Mouse (Mus musculus) CH12.LX (cell line): Measurements from ENCODE around the gene Sord. TPM values are rescaled to one million over a fixed set of nuclear protein-coding genes. Genes with fewer than 3 reads are reported as not detected.

ENCODE experiments used
- DNase-seq: peaks from one replicate; pipeline ENCODE4 v3.0.0-alpha.2; 2013; ENCODE audit errors: extremely low read depth
- H3K27ac ChIP-seq: 2 replicates; pipeline ENCODE4 v1.5.1; 2012; ENCODE audit warnings: low read depth, mild to moderate bottlenecking, control low read depth, moderate library complexity; ENCODE audit not compliant: insufficient read depth
- H3K27me3 ChIP-seq: replicated peaks from 2 replicates; pipeline ENCODE3; 2012; ENCODE audit warnings: inconsistent platforms
- H3K36me3 ChIP-seq, 2 experiments: replicated peaks in 1 of 2; 2 replicates each; pipeline versions ENCODE3 to v1.6.1; 2012; ENCODE audit warnings: inconsistent platforms in 1 of 2, low read length in 1 of 2, mild to moderate bottlenecking in 1 of 2, mixed read lengths in 1 of 2, moderate library complexity in 1 of 2; ENCODE audit not compliant: control insufficient read depth in 1 of 2, insufficient read depth in 1 of 2
- H3K4me1 ChIP-seq, 2 experiments: 2 replicates each; pipeline ENCODE4 v1.6.1; 2012; ENCODE audit warnings: inconsistent platforms in 1 of 2, moderate library complexity in 1 of 2; ENCODE audit not compliant: insufficient read depth in 2 of 2, control insufficient read depth in 1 of 2
- H3K4me2 ChIP-seq: 2 replicates; pipeline ENCODE4 v1.6.1; 2012; ENCODE audit warnings: low read depth, mild to moderate bottlenecking, control low read depth; ENCODE audit not compliant: poor library complexity, insufficient read depth, severe bottlenecking
- H3K4me3 ChIP-seq, 3 experiments: fragments of 150-350 bp in 1 of 3; sonication (generic) in 1 of 3; replicated peaks in 1 of 3; 2 replicates each; pipeline versions ENCODE3 to v1.5.1; 2011 to 2012; ENCODE audit warnings: low read depth in 2 of 3, low read length in 2 of 3, mild to moderate bottlenecking in 2 of 3, moderate library complexity in 2 of 3, control low read depth in 1 of 3, improper control_type of control experiment in 1 of 3, inconsistent platforms in 1 of 3, mixed read lengths in 1 of 3; ENCODE audit not compliant: poor library complexity in 1 of 3
- H3K79me2 ChIP-seq: replicated peaks from 2 replicates; pipeline ENCODE4 v1.6.1; 2012; ENCODE audit warnings: mild to moderate bottlenecking, moderate library complexity; ENCODE audit not compliant: control insufficient read depth, poor library complexity, insufficient read depth, severe bottlenecking; ENCODE audit errors: extremely low read depth
- H3K9ac ChIP-seq: 2 replicates; pipeline ENCODE4 v1.6.1; 2012; ENCODE audit warnings: low read depth, mild to moderate bottlenecking, control low read depth, moderate library complexity; ENCODE audit not compliant: insufficient read depth
- H3K9me3 ChIP-seq: replicated peaks from 2 replicates; pipeline ENCODE3; 2012; ENCODE audit warnings: low read length, inconsistent platforms, mixed read lengths
- BHLHE40 ChIP-seq: IDR thresholded peaks from 2 replicates; pipeline ENCODE4 v1.6.1; 2011; ENCODE audit warnings: mild to moderate bottlenecking, low read depth, low read length, improper control_type of control experiment
- CHD1 ChIP-seq: IDR thresholded peaks from 2 replicates; pipeline ENCODE4 v1.6.1; 2012; ENCODE audit warnings: low read depth, low read length, improper control_type of control experiment, inconsistent platforms
- CTCF ChIP-seq, 2 experiments: IDR thresholded peaks in 1 of 2; conservative IDR thresholded peaks in 1 of 2; 2 replicates each; pipeline ENCODE4 v1.5.1; 2011 to 2012; ENCODE audit warnings: low read depth in 2 of 2, low read length in 2 of 2, improper control_type of control experiment in 1 of 2, inconsistent platforms in 1 of 2, mild to moderate bottlenecking in 1 of 2, moderate library complexity in 1 of 2
- E2F4 ChIP-seq: IDR thresholded peaks from 2 replicates; pipeline ENCODE4 v1.6.1; 2011; ENCODE audit warnings: low read depth, low read length, improper control_type of control experiment; ENCODE audit not compliant: insufficient replicate concordance
- EP300 ChIP-seq: IDR thresholded peaks from 2 replicates; pipeline ENCODE4 v1.6.1; 2011; ENCODE audit warnings: low read length, improper control_type of control experiment
- JUND ChIP-seq: conservative IDR thresholded peaks from 2 replicates; pipeline ENCODE4 v1.6.1; 2011; ENCODE audit warnings: low read depth, low read length, improper control_type of control experiment
- MAZ ChIP-seq: IDR thresholded peaks from 2 replicates; pipeline ENCODE4 v1.6.1; 2012; ENCODE audit warnings: low read depth, mild to moderate bottlenecking, inconsistent platforms, low read length, improper control_type of control experiment, moderate library complexity
- MEF2A ChIP-seq: IDR thresholded peaks from 2 replicates; pipeline ENCODE4 v1.6.1; 2014; ENCODE audit warnings: low read depth, mild to moderate bottlenecking, inconsistent platforms, low read length, improper control_type of control experiment, borderline replicate concordance
- MXI1 ChIP-seq: IDR thresholded peaks from 2 replicates; pipeline ENCODE4 v1.6.1; 2011; ENCODE audit warnings: mild to moderate bottlenecking, low read depth, low read length, improper control_type of control experiment
- MYC ChIP-seq: IDR thresholded peaks from 2 replicates; pipeline ENCODE4 v1.6.1; 2011; ENCODE audit warnings: low read depth, mild to moderate bottlenecking, improper control_type of control experiment, low read length
- NELFE ChIP-seq: IDR thresholded peaks from 2 replicates; pipeline ENCODE4 v1.6.1; 2011; ENCODE audit warnings: low read depth, low read length, improper control_type of control experiment
- NRF1 ChIP-seq: IDR thresholded peaks from 2 replicates; pipeline ENCODE4 v1.6.1; 2014; ENCODE audit warnings: low read depth, mild to moderate bottlenecking, inconsistent platforms, low read length, improper control_type of control experiment, moderate library complexity
- PAX5 ChIP-seq: IDR thresholded peaks from 2 replicates; pipeline ENCODE4 v1.6.1; 2012; ENCODE audit warnings: low read length, inconsistent platforms, mixed read lengths
- SIN3A ChIP-seq: IDR thresholded peaks from 2 replicates; pipeline ENCODE4 v1.6.1; 2012; ENCODE audit warnings: low read length, improper control_type of control experiment, inconsistent platforms
- SMC3 ChIP-seq: IDR thresholded peaks from 2 replicates; pipeline ENCODE4 v1.6.1; 2011; ENCODE audit warnings: low read depth, low read length, improper control_type of control experiment
- TCF12 ChIP-seq: IDR thresholded peaks from 2 replicates; pipeline ENCODE4 v1.6.1; 2014; ENCODE audit warnings: low read depth, mild to moderate bottlenecking, inconsistent platforms, low read length, improper control_type of control experiment
- UBTF ChIP-seq: IDR thresholded peaks from 2 replicates; pipeline ENCODE4 v1.6.1; 2012; ENCODE audit warnings: low read depth, mild to moderate bottlenecking, inconsistent platforms, low read length, improper control_type of control experiment, moderate library complexity
- USF2 ChIP-seq: conservative IDR thresholded peaks from 2 replicates; pipeline ENCODE4 v1.6.1; 2011; ENCODE audit warnings: low read depth, low read length, improper control_type of control experiment
- ZC3H11A ChIP-seq: IDR thresholded peaks from 2 replicates; pipeline ENCODE4 v1.6.1; 2012; ENCODE audit warnings: low read depth, mild to moderate bottlenecking, inconsistent platforms, low read length, improper control_type of control experiment
- ZKSCAN1 ChIP-seq: IDR thresholded peaks from 2 replicates; pipeline ENCODE4 v1.6.1; 2012; ENCODE audit warnings: low read depth, inconsistent platforms, low read length, improper control_type of control experiment, borderline replicate concordance
- dilution Hi-C: fragments of 300-500 bp; cut with MboI; formaldehyde crosslinking; loops from 2 replicates; pipeline ENCODE4 v1.14.3; 2020; ENCODE audit warnings: low sequenced_read_pairs; ENCODE audit not compliant: extremely low pct_unique_long_range_greater_than_20kb, extremely low pct_ligation_motif_present
- in situ Hi-C: fragments of 300-500 bp; cut with MboI; formaldehyde crosslinking; loops from 3 replicates; pipeline ENCODE4 v1.14.3; 2019; ENCODE audit warnings: low sequenced_read_pairs, low pct_ligation_motif_present, low pct_unique_long_range_greater_than_20kb, mixed read lengths
- polyA plus RNA-seq: library from polyadenylated mRNA; unstranded; fragments of >175 nt; gene quantifications from 2 replicates; pipeline ENCODE4 v1.2.1, GENCODE M21; 2012; ENCODE audit warnings: low read depth; ENCODE audit not compliant: insufficient read length
- total RNA-seq, 2 experiments: library from RNA; depleted of rRNA; stranded (reverse); fragments of 300-350 nt in 1 of 2; fragments of >200 nt in 1 of 2; gene quantifications; 2 replicates each; pipeline ENCODE4 v1.2.3; 2012 to 2014

The Sord gene
- total and polyA plus RNA-seq, 3 experiments: 18.2 to 29.9 (median 20.3) TPM

GRCm38 (mm10) chr2:122286137-122286536 is 51.6 kb downstream of the Sord start:
- in situ Hi-C loops: no loop called here
- no peaks in the 10 kb centered on the region for H3K9me3 ChIP-seq
- H3K9ac ChIP-seq: no peak overlapping the region
- H3K4me1 ChIP-seq: no peaks in the 10 kb centered on the region
- no peaks in the 10 kb centered on the region for H3K79me2 ChIP-seq
- dilution Hi-C loops: no loop called here
- no peak overlapping the region for H3K4me3 ChIP-seq
- no peak overlapping the region for H3K27ac ChIP-seq
- H3K27me3 ChIP-seq: peaks cover 4% of the 10 kb centered on the region
- TF ChIP-seq MXI1: no peak
- no peak for TF ChIP-seq USF2
- no peak for TF ChIP-seq SMC3
- TF ChIP-seq EP300: no peak
- TF ChIP-seq JUND: no peak
- TF ChIP-seq BHLHE40: no peak
- no peak for TF ChIP-seq PAX5
- H3K4me2 ChIP-seq: no peak overlapping the region
- DNase-seq: no peak
- no peaks in the 10 kb centered on the region for H3K36me3 ChIP-seq

DNA sequence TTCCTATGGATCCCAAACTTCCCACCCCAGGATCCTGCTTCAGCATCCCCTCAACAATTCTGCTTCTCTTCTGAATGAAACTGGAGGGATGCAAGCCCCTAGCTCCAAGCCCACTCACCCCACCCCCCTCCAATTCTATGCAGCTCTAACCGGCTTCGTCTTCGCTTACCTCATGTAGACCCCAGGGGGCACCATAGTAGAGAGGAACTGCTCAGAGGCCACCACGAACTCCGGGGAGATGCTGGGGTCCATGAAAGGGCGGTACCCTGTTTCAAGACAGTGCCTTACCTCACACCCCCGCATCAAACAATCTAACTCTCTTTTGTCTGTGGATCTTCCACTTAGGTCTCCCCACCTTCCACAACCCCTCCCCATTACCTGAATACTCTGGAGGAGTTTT is 60.4 kb downstream of the Sord start:
- in situ Hi-C loops (loop anchor here (5.0 kb wide), 1 partner anchor 103 kb away; no protein-coding TSS in a partner anchor), dilution Hi-C loops (no loop called here)
- no peaks in the 10 kb centered on the region for H3K36me3 ChIP-seq
- H3K9ac ChIP-seq: no peak overlapping the region
- H3K79me2 ChIP-seq: no peaks in the 10 kb centered on the region
- no peak overlapping the region for H3K27ac ChIP-seq
- H3K4me2 ChIP-seq: peak overlapping the region; percentile 7; the same call in 1 of the 2 replicates
- peaks cover 4% of the 10 kb centered on the region for H3K9me3 ChIP-seq
- peaks cover 0 to 2% of the 10 kb centered on the region in 2 experiments; a peak in 1 of 4 replicates for H3K4me1 ChIP-seq
- H3K4me3 ChIP-seq: no peak overlapping the region
- H3K27me3 ChIP-seq: peaks cover 9% of the 10 kb centered on the region
- no peak for DNase-seq
- TF ChIP-seq UBTF (no peak), MYC (no peak), SMC3 (peak; percentile 16; the same call in 1 of the 2 replicates), CTCF (conservative IDR thresholded peaks at IDR 0.05 in 1 of 2, IDR thresholded peaks at IDR 0.05 in 1 of 2; ENCODE audit: low read depth in 2 of 2, low read length in 2 of 2) (peak in 1 of 2 experiments; percentile 39; a peak in 2 of 4 replicates), SIN3A (no peak)

GRCm38 (mm10) chr2:122297271-122298095 is 62.9 kb downstream of the Sord start:
- dilution Hi-C loops: no loop called here
- no peak overlapping the region for H3K27ac ChIP-seq

More at GRCm38 (mm10) chr2:122297271-122298095, 62.9 kb downstream of the Sord start:
- DNase-seq: no peak
- H3K9ac ChIP-seq: no peak overlapping the region
- H3K36me3 ChIP-seq: no peaks in the 10 kb centered on the region
- peaks cover 12% of the 10 kb centered on the region for H3K27me3 ChIP-seq
- H3K9me3 ChIP-seq: peaks cover 4% of the 10 kb centered on the region
- in situ Hi-C loops: loop anchor here (5.0 kb wide), 1 partner anchor 105 kb away; no protein-coding TSS in a partner anchor
- no peak overlapping the region for H3K4me2 ChIP-seq
- no peak for TF ChIP-seq CHD1
- no peak for TF ChIP-seq MAZ
- TF ChIP-seq MEF2A: no peak
- TF ChIP-seq NELFE: no peak
- TF ChIP-seq TCF12: no peak
- no peak for TF ChIP-seq EP300
- no peak for TF ChIP-seq UBTF
- TF ChIP-seq NRF1: no peak
- TF ChIP-seq MXI1: no peak
- TF ChIP-seq E2F4: no peak
- TF ChIP-seq ZC3H11A: no peak
- no peak for TF ChIP-seq ZKSCAN1
- H3K4me1 ChIP-seq: no peaks in the 10 kb centered on the region
- H3K79me2 ChIP-seq: no peaks in the 10 kb centered on the region
- H3K4me3 ChIP-seq: no peak overlapping the region
